Mouse (Mus musculus) heart, postnatal 0 days (tissue): ENCODE results near the gene Gpr68. TPM values are rescaled to one million over a fixed set of nuclear protein-coding genes. Genes with fewer than 3 reads are reported as not detected.
A peak's percentile ranks its signal among the peaks of the same experiment; 100 is the strongest.

Experiments used
- ATAC-seq: fragments of 200-750 bp; cut with Nextera tagmentation; 2 replicates; pipeline ENCODE4 v1.8.0; 2017; ENCODE audit warnings: low read depth, moderate number of reproducible peaks, moderate library complexity; ENCODE audit not compliant: insufficient read depth
- DNase-seq: peaks from one replicate; pipeline ENCODE4 v3.0.0-alpha.2; 2016; ENCODE audit warnings: low spot score
- H3K27ac ChIP-seq: fragments of 300-500 bp; sonication (generic); 2 replicates; pipeline ENCODE4 v1.5.1; 2014; ENCODE audit warnings: low read depth, mild to moderate bottlenecking
- H3K27me3 ChIP-seq: fragments of 300-500 bp; sonication (generic); 2 replicates; pipeline ENCODE4 v1.6.1; 2014; ENCODE audit warnings: low read length, mixed read lengths; ENCODE audit not compliant: control insufficient read depth, insufficient read depth
- H3K36me3 ChIP-seq: fragments of 300-500 bp; sonication (generic); replicated peaks from 2 replicates; pipeline ENCODE4 v1.6.1; 2014; ENCODE audit warnings: low read length, mixed read lengths; ENCODE audit not compliant: control insufficient read depth, insufficient read depth
- H3K4me1 ChIP-seq: fragments of 300-500 bp; sonication (generic); 2 replicates; pipeline ENCODE4 v1.6.1; 2014; ENCODE audit warnings: antibody characterized with exemption; ENCODE audit not compliant: control insufficient read depth, insufficient read depth
- H3K4me2 ChIP-seq: fragments of 300-500 bp; sonication (generic); 2 replicates; pipeline ENCODE4 v1.6.1; 2014; ENCODE audit warnings: low read depth, mild to moderate bottlenecking, low read length, moderate library complexity
- H3K4me3 ChIP-seq: fragments of 300-500 bp; sonication (generic); 2 replicates; pipeline ENCODE4 v1.5.1; 2014; ENCODE audit warnings: low read depth, low read length
- H3K9ac ChIP-seq: fragments of 300-500 bp; sonication (generic); replicated peaks from 2 replicates; pipeline ENCODE4 v1.6.1; 2014; ENCODE audit warnings: low read depth, low read length, mixed read lengths
- H3K9me3 ChIP-seq: fragments of 300-500 bp; sonication (generic); replicated peaks from 2 replicates; pipeline ENCODE4 v1.6.1; 2016; ENCODE audit warnings: low read length; ENCODE audit not compliant: control insufficient read depth
- CTCF ChIP-seq: IDR thresholded peaks from 2 replicates; pipeline ENCODE4 v1.5.1; 2016; ENCODE audit warnings: antibody characterized with exemption, control low read depth, low read depth
- EP300 ChIP-seq: IDR thresholded peaks from 2 replicates; pipeline ENCODE4 v1.6.1; 2016; ENCODE audit warnings: antibody characterized with exemption, low read depth
- WGBS: fragments of 180-500 bp; shearing (Covaris S2); extraction: QIAGEN DNeasy Blood & Tissue Kit; methylation state at CpG from one replicate; pipeline ENCODE4 v1.1.7; 2014; 5-methylcytosine and 5-hydroxymethylcytosine counted together
- polyA plus RNA-seq: library from polyadenylated mRNA; unstranded; fragments of >200 nt; fragmentation: Nextera tagmentation; extraction: Ambion mirVana; gene quantifications from 2 replicates; pipeline ENCODE4 v1.2.1, GENCODE M21; 2015
- total RNA-seq: library from RNA; depleted of rRNA; stranded (reverse); fragments of >200 nt; gene quantifications from 2 replicates; pipeline ENCODE4 v1.2.3, GENCODE M21; 2014; ENCODE audit warnings: low replicate concordance

The Gpr68 gene
- total and polyA plus RNA-seq, 2 experiments from 2014 or later, result 2.0 to 2.5 TPM

GRCm38 (mm10) chr12:100862272-100862671, 45.7 kb downstream of the Gpr68 start:
- TF ChIP-seq CTCF (no peak), EP300 (no peak)
- no peak overlapping the region for H3K4me2 ChIP-seq
- no peaks in the 10 kb centered on the region for H3K9me3 ChIP-seq
- 72% methylated on average over 3 of the region's 3 CpGs for WGBS
- H3K9ac ChIP-seq, result no peak overlapping the region
- DNase-seq, result no peak
- H3K4me1 ChIP-seq, result no peaks in the 10 kb centered on the region
- no peaks in the 10 kb centered on the region for H3K27me3 ChIP-seq
- no peak for ATAC-seq
- no peak overlapping the region for H3K27ac ChIP-seq
- no peaks in the 10 kb centered on the region for H3K36me3 ChIP-seq
- H3K4me3 ChIP-seq, result no peak overlapping the region

- Histone ChIP-seq H3K27ac (no peak overlapping the region), H3K4me3 (no peak overlapping the region), H3K9me3 (no peaks in the 10 kb centered on the region), H3K4me2 (no peak overlapping the region), H3K36me3 (no peaks in the 10 kb centered on the region), H3K27me3 (no peaks in the 10 kb centered on the region), H3K4me1 (no peaks in the 10 kb centered on the region), H3K9ac (no peak overlapping the region)
- TF ChIP-seq EP300 (no peak), CTCF (no peak)
- no peak for DNase-seq
- WGBS, result 73% methylated on average over 7 of the region's 7 CpGs
- no peak for ATAC-seq
These were observed 50.2 kb downstream of the Gpr68 start for GRCm38 (mm10) chr12:100857791-100858190.

GRCm38 (mm10) chr12:100856337-100856736, 51.7 kb downstream of the Gpr68 start:
- no peak overlapping the region for H3K4me3 ChIP-seq
- TF ChIP-seq CTCF (no peak), EP300 (no peak)
- H3K9ac ChIP-seq, result no peak overlapping the region

GRCm38 (mm10) chr12:100852370-100852769, 55.6 kb downstream of the Gpr68 start:
- WGBS, result 72% methylated on average over 3 of the region's 3 CpGs
- no peaks in the 10 kb centered on the region for H3K9me3 ChIP-seq
- TF ChIP-seq CTCF (no peak), EP300 (no peak)
- no peak overlapping the region for H3K9ac ChIP-seq
- no peak overlapping the region for H3K27ac ChIP-seq
- DNase-seq (no peak), ATAC-seq (no peak)
- H3K4me3 ChIP-seq, result no peak overlapping the region
- H3K27me3 ChIP-seq, result no peaks in the 10 kb centered on the region
- no peaks in the 10 kb centered on the region for H3K4me1 ChIP-seq
- H3K36me3 ChIP-seq, result no peaks in the 10 kb centered on the region
- H3K4me2 ChIP-seq, result no peak overlapping the region

More at GRCm38 (mm10) chr12:100856337-100856736, 51.7 kb downstream of the Gpr68 start:
- Histone ChIP-seq H3K9me3 (no peaks in the 10 kb centered on the region), H3K4me1 (no peaks in the 10 kb centered on the region), H3K27me3 (no peaks in the 10 kb centered on the region), H3K4me2 (no peak overlapping the region), H3K36me3 (no peaks in the 10 kb centered on the region), H3K27ac (no peak overlapping the region)
- DNase-seq (no peak), ATAC-seq (no peak)
- 66% methylated on average over 2 of the region's 2 CpGs for WGBS

GRCm38 (mm10) chr12:100849421-100850138, 58.4 kb downstream of the Gpr68 start:
- no peaks in the 10 kb centered on the region for H3K4me1 ChIP-seq
- peak; percentile 67 for DNase-seq
- TF ChIP-seq CTCF (peak; percentile 93), EP300 (no peak)
- H3K4me2 ChIP-seq, result no peak overlapping the region
- no peaks in the 10 kb centered on the region for H3K9me3 ChIP-seq
- H3K27ac ChIP-seq, result no peak overlapping the region
- no peak overlapping the region for H3K9ac ChIP-seq
- ATAC-seq, result peak; percentile 79
- 65% methylated on average over 7 of the region's 7 CpGs for WGBS
- no peaks in the 10 kb centered on the region for H3K27me3 ChIP-seq
- H3K36me3 ChIP-seq, result no peaks in the 10 kb centered on the region
- no peak overlapping the region for H3K4me3 ChIP-seq
